ENCODE assay signal across 9 mouse cellular contexts in genomic region chr16:23452476-23452875, GRCm38 (mm10). TPM values are rescaled to one million over a fixed set of nuclear protein-coding genes. Genes with fewer than 3 reads are reported as not detected.
A peak's percentile ranks its signal among the peaks of the same experiment; 100 is the strongest.
DNase-seq lines count a peak whose midpoint lies in the region; ATAC-seq and TF ChIP-seq lines count a peak whose summit lies in the region.
"Had no signal": no experiment of that assay in that cellular context is flagged by ENCODE, and none has a peak within 500 bp of the region (broad histone marks: within the 10 kb centered on the region; RNA-seq: fewer than 3 reads in every experiment).

No protein-coding gene starts in this region.

- H3K9me3 ChIP-seq in lung, embryonic 14.5 days (ENCODE audit: low read depth, low read length), result no peaks in the 10 kb centered on the region

- 17% methylated on average over 3 of the region's 3 CpGs for WGBS in lung, embryonic 14.5 days

- H3K36me3 ChIP-seq in lung, embryonic 14.5 days (ENCODE audit: insufficient read depth), result no peaks in the 10 kb centered on the region

- H3K4me1 ChIP-seq in lung, embryonic 14.5 days (ENCODE audit: insufficient read depth), result peaks cover 5% of the 10 kb centered on the region

- ATAC-seq in granulocyte monocyte progenitor cell, adult 5-6 weeks (replicated peaks; ENCODE audit: poor library complexity, severe bottlenecking), result peak; percentile 61; the same call in 1 of the 2 replicates
- peak; percentile 68; the same call in 1 of the 2 replicates for ATAC-seq in lung, embryonic 14.5 days (ENCODE audit: insufficient read depth)
- ATAC-seq in erythroid progenitor cell, adult 5-6 weeks (replicated peaks; ENCODE audit: low FRiP score, poor library complexity, severe bottlenecking), result no peak

- H3K27ac ChIP-seq in lung, embryonic 14.5 days (ENCODE audit: low read depth), result no peak overlapping the region

- no peak overlapping the region for H3K9ac ChIP-seq in lung, embryonic 14.5 days

- no peak overlapping the region for H3K4me3 ChIP-seq in lung, embryonic 14.5 days (ENCODE audit: low read depth, low read length)

- no peaks in the 10 kb centered on the region for H3K27me3 ChIP-seq in lung, embryonic 14.5 days (ENCODE audit: insufficient read depth, low read length)

- peak; percentile 91 for TF ChIP-seq CTCF in lung, embryonic 14.5 days (IDR thresholded peaks at IDR 0.05; ENCODE audit: low read depth)

- peak; percentile 59 for DNase-seq in A20 (ENCODE audit: low read depth, low spot score)
- DNase-seq in MN1 (ENCODE audit: low spot score), result peak; percentile 17
- DNase-seq in cerebellum, postnatal 4 days (ENCODE audit: low spot score in 2 of 2), result peak; percentile 57 to 72
- peak; percentile 43 to 68 for DNase-seq in kidney, postnatal 36 days
- DNase-seq in lung, embryonic 14.5 days, result peak; percentile 87
- DNase-seq in retina, embryonic 14.5 days (ENCODE audit: low spot score), result peak; percentile 83

- H3K4me2 ChIP-seq in lung, embryonic 14.5 days, result no peak overlapping the region

RNA-seq across cellular contexts. Expression of gene Rtp1, which starts 23.5 kb away (rescaled TPM):
- not detected in 2 replicates for total RNA-seq in granulocyte monocyte progenitor cell, adult 5-6 weeks (2014; fragmentation: Nextera tagmentation)
- total RNA-seq in granulocyte monocyte progenitor cell, adult 5-6 weeks (2017), result not detected in 2 replicates
- polyA plus RNA-seq in lung, embryonic 14.5 days (2014; fragmentation: Nextera tagmentation; extraction: Ambion mirVana), result not detected in 2 replicates
- total RNA-seq in erythroid progenitor cell, adult 5-6 weeks (2015; ENCODE audit: low replicate concordance), result not detected in 2 replicates
- total RNA-seq in erythroid progenitor cell, adult 5-6 weeks (2017; ENCODE audit: low replicate concordance), result not detected in 2 replicates
- polyA plus RNA-seq: heart, embryonic 14.5 days had no signal

Comparison
In these comparisons a context has a peak if more than half of its experiments do, and no peak if none do; other contexts are left out.
1. DNase-seq: peak in every context shown above with its lines; median percentile 87 in lung, embryonic 14.5 days; 83 in retina, embryonic 14.5 days; 64 in cerebellum, postnatal 4 days; 59 in A20; 56 in kidney, postnatal 36 days; 17 in MN1.